ENCODE assay signal across 8 mouse cellular contexts in the genomic region with DNA sequence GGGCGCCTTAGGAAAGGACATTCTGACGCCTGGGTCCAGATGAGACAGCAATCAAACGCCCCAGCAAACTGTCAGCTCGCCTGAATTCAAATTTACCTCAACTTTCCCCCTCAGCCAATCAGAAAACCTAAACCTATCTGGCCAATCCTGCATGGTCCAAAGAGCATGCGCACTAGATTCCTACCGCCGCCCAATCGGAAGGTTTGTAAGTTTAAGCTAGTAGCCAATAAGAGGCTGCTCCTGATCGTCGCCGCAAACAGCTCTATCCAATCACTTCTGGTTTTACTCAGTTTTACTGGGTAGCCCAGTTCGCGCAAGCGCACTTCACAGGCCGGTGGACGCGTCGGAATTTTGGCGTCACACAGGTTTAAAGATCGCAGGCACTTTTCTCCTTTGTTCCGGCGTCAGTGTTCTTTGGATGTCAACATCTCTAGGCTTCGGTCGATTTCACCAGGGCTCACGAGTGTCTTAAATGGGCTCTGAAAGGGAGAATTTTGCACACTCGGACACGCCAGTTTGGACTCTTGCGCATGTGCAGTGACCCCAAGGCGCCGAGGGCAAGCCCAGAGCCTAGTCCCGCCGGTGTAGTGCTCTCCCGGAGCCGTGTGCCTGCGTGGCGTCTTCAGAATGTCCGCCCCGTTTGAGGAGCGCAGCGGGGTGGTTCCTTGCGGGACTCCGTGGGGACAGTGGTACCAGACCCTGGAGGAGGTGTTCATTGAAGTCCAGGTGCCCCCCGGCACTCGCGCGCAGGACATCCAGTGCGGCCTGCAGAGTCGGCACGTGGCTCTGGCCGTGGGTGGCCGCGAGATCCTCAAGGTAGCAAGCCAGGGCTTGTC. TPM values are rescaled to one million over a fixed set of nuclear protein-coding genes. Genes with fewer than 3 reads are reported as not detected.
DNase-seq lines count a peak whose midpoint lies in the region; ATAC-seq lines count a peak whose summit lies in the region.

A gene (minus strand): TSS at position 84 of the 836 bp plus-strand sequence.
A gene (plus strand): TSS at position 329 of the 836 bp plus-strand sequence.

- WGBS in heart, embryonic 10.5 days, result under 1% methylated on average over 52 of the region's 52 CpGs
- WGBS in kidney, embryonic 15.5 days, result under 1% methylated on average over 52 of the region's 52 CpGs

- no peaks in the 10 kb centered on the region for H3K27me3 ChIP-seq in heart, embryonic 10.5 days (ENCODE audit: insufficient read depth, poor library complexity, severe bottlenecking)
- H3K27me3 ChIP-seq in kidney, embryonic 15.5 days, result no peaks in the 10 kb centered on the region

- H3K4me1 ChIP-seq in heart, embryonic 10.5 days, result peaks cover 16% of the 10 kb centered on the region
- H3K4me1 ChIP-seq in kidney, embryonic 15.5 days, result peaks cover 20% of the 10 kb centered on the region

- peak within 1 kb of the TSS; percentile 77 for H3K4me3 ChIP-seq in heart, embryonic 10.5 days
- peak within 1 kb of the TSS; percentile 93 for H3K4me3 ChIP-seq in kidney, embryonic 15.5 days (replicated peaks)

- H3K9me3 ChIP-seq in heart, embryonic 10.5 days, result no peaks in the 10 kb centered on the region
- H3K9me3 ChIP-seq in kidney, embryonic 15.5 days (replicated peaks), result no peaks in the 10 kb centered on the region

- peak within 1 kb of the TSS; percentile 92 for H3K9ac ChIP-seq in kidney, embryonic 15.5 days

- H3K27ac ChIP-seq in heart, embryonic 10.5 days, result peak within 1 kb of the TSS; percentile 94
- H3K27ac ChIP-seq in kidney, embryonic 15.5 days, result peak within 1 kb of the TSS; percentile 92

- peak; percentile 86 to 89 for DNase-seq in B cell, adult 2 months
- DNase-seq in brain, adult 2 months (ENCODE audit: low read depth, low spot score), result peak; percentile 99
- peak; percentile 98 for DNase-seq in heart, embryonic 10.5 days (ENCODE audit: low spot score)
- peak; percentile 95 for DNase-seq in liver
- peak; percentile 92 to 94 for DNase-seq in spleen, postnatal 4 days (ENCODE audit: low spot score in 2 of 2)

- ATAC-seq in erythroblast, adult 5-6 weeks (replicated peaks; ENCODE audit: low FRiP score, poor library complexity, severe bottlenecking), result peak; percentile 96
- peak; percentile 99 for ATAC-seq in kidney, embryonic 15.5 days (replicated peaks; ENCODE audit: low FRiP score)
- peak; percentile 97 for ATAC-seq in monocyte, adult 5-6 weeks (replicated peaks; ENCODE audit: insufficient number of reproducible peaks, low FRiP score, low TSS enrichment, poor library complexity, severe bottlenecking)

- H3K36me3 ChIP-seq in heart, embryonic 10.5 days, result peaks cover 35% of the 10 kb centered on the region
- peaks cover 29% of the 10 kb centered on the region for H3K36me3 ChIP-seq in kidney, embryonic 15.5 days

- H3K4me2 ChIP-seq in kidney, embryonic 15.5 days, result peak within 1 kb of the TSS; percentile 87

RNA-seq across cellular contexts. Expression of the first gene that starts in this region (rescaled TPM):
- 29.6 and 45.6 TPM in 2 replicates for total RNA-seq in erythroblast, adult 5-6 weeks (2015; ENCODE audit: low replicate concordance)
- total RNA-seq in erythroblast, adult 5-6 weeks (2017; ENCODE audit: low replicate concordance), result 53.4 and 59.9 TPM in 2 replicates
- 57.1 and 63.0 TPM in 2 replicates for polyA plus RNA-seq in heart, embryonic 10.5 days (2016; fragmentation: Nextera tagmentation; extraction: Ambion mirVana)
- polyA plus RNA-seq in kidney, embryonic 15.5 days (2015; fragmentation: Nextera tagmentation; extraction: Ambion mirVana), result 48.2 and 48.4 TPM in 2 replicates
- total RNA-seq in monocyte, adult 5-6 weeks (2017), result 0.58 to 1.9 TPM in 2 of 3 replicates, not detected in the other

RNA-seq across cellular contexts. Expression of the second gene that starts in this region (rescaled TPM):
- 25.3 and 43.4 TPM in 2 replicates for total RNA-seq in erythroblast, adult 5-6 weeks (2015; ENCODE audit: low replicate concordance)
- 31.8 and 46.9 TPM in 2 replicates for total RNA-seq in erythroblast, adult 5-6 weeks (2017; ENCODE audit: low replicate concordance)
- 152 and 184 TPM in 2 replicates for polyA plus RNA-seq in heart, embryonic 10.5 days (2016; fragmentation: Nextera tagmentation; extraction: Ambion mirVana)
- polyA plus RNA-seq in kidney, embryonic 15.5 days (2015; fragmentation: Nextera tagmentation; extraction: Ambion mirVana), result 165 and 178 TPM in 2 replicates
- total RNA-seq in monocyte, adult 5-6 weeks (2017), result 16.8 to 31.9 TPM (median 27.7 TPM) in 3 replicates

Comparison
In these comparisons a context has a peak if more than half of its experiments do, and no peak if none do; other contexts are left out.
1. Peak in every context shown above with its lines: DNase-seq, ATAC-seq, H3K4me3 ChIP-seq and H3K27ac ChIP-seq.
2. RNA of the first gene that starts in this region (total RNA-seq): 29.6 to 59.9 TPM in erythroblast, adult 5-6 weeks; 0.58 to 1.9 TPM in monocyte, adult 5-6 weeks; every median in the first group is over 10 times any median in the second.